Mouse (Mus musculus) megakaryocyte, embryonic 14.5 days (primary cell): Measurements from ENCODE around the gene Fxn. TPM values are rescaled to one million over a fixed set of nuclear protein-coding genes. Genes with fewer than 3 reads are reported as not detected.

Experiments
- H3K27me3 ChIP-seq: replicated peaks from 2 replicates; pipeline ENCODE3; 2012; ENCODE audit warnings: inconsistent platforms
- H3K36me3 ChIP-seq: replicated peaks from 2 replicates; pipeline ENCODE3; 2012; ENCODE audit warnings: low read length, inconsistent platforms, mixed read lengths
- H3K4me1 ChIP-seq: 2 replicates; pipeline ENCODE4 v1.6.1; 2012; ENCODE audit warnings: inconsistent platforms
- H3K4me3 ChIP-seq: replicated peaks from 2 replicates; pipeline ENCODE3; 2012; ENCODE audit warnings: moderate library complexity, mild to moderate bottlenecking, inconsistent platforms
- H3K9me3 ChIP-seq: 2 replicates; pipeline ENCODE4 v1.6.1; 2012; ENCODE audit warnings: inconsistent platforms
- FLI1 ChIP-seq: IDR thresholded peaks from 2 replicates; pipeline ENCODE4 v1.6.1; 2012; ENCODE audit warnings: low read length, inconsistent platforms, mixed read lengths
- GATA1 ChIP-seq: IDR thresholded peaks from 3 replicates; pipeline ENCODE4 v1.6.1; 2012; ENCODE audit warnings: mixed read lengths, low read length, inconsistent platforms, borderline replicate concordance
- polyA plus RNA-seq: library from polyadenylated mRNA; stranded (reverse); fragments of >175 nt; gene quantifications from 2 replicates; pipeline ENCODE4 v1.2.3, GENCODE M21; 2012; ENCODE audit warnings: low replicate concordance; ENCODE audit not compliant: insufficient read depth

Fxn gene
- polyA plus RNA-seq = 35.9 and 43.3 TPM in 2 replicates

DNA sequence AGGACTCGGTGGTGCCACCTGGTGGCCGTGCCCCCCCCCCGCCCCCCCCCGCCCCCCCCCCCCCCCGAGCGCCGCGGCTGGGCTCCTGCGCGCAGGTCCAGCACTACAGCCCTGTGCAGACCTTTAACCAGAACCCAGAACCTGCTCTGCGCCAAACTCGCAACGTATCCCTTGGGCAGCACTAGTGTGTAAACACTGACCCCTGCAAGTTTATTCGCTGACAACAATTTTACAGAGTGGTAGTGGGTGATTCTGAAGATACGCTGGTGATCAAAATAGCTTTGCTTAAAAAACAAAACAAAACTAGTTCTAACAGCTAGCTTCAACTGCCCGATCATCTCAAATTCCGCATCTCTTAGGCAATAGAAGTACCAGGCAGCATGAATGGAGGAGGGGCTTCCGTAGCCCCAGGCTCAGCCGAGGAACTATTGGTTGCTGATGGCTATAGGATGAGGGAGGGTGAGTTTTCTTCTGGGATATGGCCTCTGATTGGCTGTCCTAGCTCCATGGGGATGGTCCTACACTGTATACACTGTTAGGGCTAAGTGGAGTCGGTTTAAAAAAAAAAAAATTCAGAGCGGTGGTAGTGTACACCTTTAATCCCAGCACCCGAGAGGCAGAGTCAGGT, at the start of gene Fxn:
Gene Fxn, minus strand, starts transcription at position 5 of the 628 bp plus-strand sequence.
- TF ChIP-seq GATA1 (no peak), FLI1 (no peak)
- H3K9me3 ChIP-seq = peaks cover 5% of the 10 kb centered on the region
- peak within 1 kb of the TSS; percentile 95 for H3K4me3 ChIP-seq
- H3K36me3 ChIP-seq = peaks cover 18% of the 10 kb centered on the region
- H3K27me3 ChIP-seq = no peaks in the 10 kb centered on the region
- H3K4me1 ChIP-seq = peaks cover 45% of the 10 kb centered on the region

DNA sequence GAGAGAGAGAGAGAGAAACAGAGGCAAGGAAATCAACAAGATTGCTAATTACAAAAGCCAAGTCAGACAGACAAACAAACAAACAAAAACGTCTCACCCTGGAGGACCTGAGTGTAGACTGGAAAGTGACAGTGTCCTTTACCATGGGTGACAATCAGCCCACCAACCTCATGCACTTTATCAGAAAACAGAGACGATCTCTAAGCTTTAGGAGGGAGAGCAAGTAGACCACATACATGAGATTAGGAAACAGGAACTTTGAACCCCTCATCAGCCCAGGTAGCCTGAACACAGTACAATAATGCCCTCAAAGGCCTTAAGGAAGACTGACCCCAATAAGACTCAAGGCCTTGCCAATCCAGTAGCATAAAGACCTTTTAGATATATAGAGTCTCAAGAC, 47.5 kb upstream of the Fxn start:
- H3K36me3 ChIP-seq = peaks cover 58% of the 10 kb centered on the region
- no peaks in the 10 kb centered on the region for H3K9me3 ChIP-seq
- peaks cover 40% of the 10 kb centered on the region for H3K4me1 ChIP-seq
- H3K27me3 ChIP-seq = no peaks in the 10 kb centered on the region
- TF ChIP-seq GATA1 (no peak), FLI1 (no peak)
- no peak overlapping the region for H3K4me3 ChIP-seq

DNA sequence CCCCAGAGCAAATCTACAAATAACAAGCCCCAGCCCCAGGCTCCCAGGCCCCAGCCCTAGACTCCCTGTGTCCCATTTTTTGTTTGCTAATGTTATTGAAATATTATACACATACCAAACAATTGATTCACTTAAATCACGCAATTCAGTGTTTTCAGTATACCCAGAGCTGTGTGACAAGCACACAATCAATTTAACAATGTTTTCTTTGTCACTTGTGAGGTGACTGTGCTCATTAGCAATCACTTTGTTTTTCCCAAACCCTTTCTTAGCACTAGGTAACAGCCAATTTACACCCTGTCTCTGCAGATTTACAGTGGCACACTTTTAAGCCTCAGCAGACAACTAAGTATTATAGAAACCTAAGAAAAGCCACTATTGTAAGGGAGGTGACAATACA, 46.6 kb upstream of the Fxn start:
- no peak overlapping the region for H3K4me3 ChIP-seq
- peaks cover 34% of the 10 kb centered on the region for H3K4me1 ChIP-seq
- no peak for TF ChIP-seq GATA1
- TF ChIP-seq FLI1 = no peak
- H3K9me3 ChIP-seq = no peaks in the 10 kb centered on the region
- H3K27me3 ChIP-seq = no peaks in the 10 kb centered on the region
- peaks cover 54% of the 10 kb centered on the region for H3K36me3 ChIP-seq

DNA sequence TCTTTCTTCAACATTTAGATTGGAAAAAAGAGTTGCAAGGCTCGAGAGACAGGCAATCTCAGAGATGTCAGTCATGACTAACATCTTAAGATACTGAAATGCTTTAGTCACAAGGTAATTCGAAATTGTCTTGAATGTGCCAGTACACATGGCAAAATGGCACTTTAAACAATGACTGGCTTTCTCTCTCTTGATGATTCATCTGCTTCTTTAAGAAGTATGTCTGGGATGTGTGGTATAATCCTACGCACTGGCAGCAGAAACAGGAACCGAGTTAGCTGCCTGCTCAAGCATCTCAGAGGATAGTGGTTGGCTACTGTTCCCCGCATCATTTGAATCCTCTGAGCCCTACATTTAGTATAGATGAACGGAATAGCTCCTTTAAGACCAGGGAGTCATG, 45.3 kb upstream of the Fxn start:
- peaks cover 56% of the 10 kb centered on the region for H3K36me3 ChIP-seq
- no peaks in the 10 kb centered on the region for H3K27me3 ChIP-seq
- peaks cover 21% of the 10 kb centered on the region for H3K4me1 ChIP-seq
- H3K9me3 ChIP-seq = no peaks in the 10 kb centered on the region
- TF ChIP-seq GATA1 (no peak), FLI1 (no peak)
- no peak overlapping the region for H3K4me3 ChIP-seq

DNA sequence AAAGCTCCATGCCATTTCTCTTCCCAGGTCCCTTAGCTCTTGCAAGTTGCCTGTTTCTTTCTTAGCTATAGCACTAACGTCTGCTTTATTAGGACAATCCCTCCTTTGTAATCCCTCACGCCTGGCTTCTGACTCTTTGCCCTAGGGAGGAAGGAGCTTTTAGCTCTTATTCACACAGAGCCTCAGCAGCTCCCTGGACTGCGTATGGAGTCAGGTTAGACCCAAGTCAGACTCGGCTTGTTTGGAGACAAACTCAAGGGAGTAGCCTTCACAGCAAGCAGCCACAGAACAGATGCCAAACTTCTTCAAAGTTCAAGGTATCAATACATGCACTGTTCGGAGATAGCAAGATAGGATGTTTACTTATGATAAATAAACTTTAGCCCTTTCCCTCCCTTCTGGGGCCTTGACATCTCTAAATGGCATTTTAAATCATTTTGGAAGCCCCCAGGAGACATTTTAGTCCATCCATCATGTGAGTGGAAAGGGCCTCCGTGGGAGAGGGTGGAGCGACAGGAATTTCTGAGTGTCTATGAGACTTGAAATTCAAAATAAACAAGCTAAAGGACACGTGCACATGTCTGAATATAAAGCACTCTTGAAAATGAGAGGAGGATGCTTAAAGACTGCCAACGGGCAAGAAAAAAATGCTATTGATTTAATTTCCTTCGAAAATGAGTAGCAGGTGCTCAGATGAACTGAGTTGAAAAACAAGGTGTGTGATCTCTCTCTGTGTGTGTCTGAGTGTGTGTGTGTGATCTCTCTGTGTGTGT, 43.6 kb upstream of the Fxn start:
- Histone ChIP-seq H3K9me3 (no peaks in the 10 kb centered on the region), H3K36me3 (peaks cover 47% of the 10 kb centered on the region), H3K27me3 (no peaks in the 10 kb centered on the region), H3K4me1 (peaks cover 15% of the 10 kb centered on the region), H3K4me3 (no peak overlapping the region)
- no peak for TF ChIP-seq FLI1
- no peak for TF ChIP-seq GATA1

DNA sequence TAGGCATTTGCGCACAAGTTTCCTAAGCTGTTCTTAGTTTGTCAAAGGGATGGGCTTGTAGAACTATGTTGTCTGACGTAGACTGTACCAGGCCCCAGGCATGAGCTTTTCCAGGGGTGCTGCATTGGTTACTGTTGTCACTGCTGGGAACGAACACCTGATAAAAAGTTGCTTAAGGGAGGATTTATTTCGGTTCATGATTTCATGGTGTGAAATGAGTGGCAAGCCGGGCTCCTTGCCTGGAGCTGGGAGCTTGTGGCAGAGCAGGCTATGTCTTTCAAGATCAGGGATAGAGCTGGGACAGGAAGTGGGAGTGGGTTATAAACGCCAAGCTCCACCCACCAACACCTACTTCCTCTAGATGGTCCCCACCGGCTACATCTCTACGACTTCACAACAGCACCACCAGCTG, 41.5 kb upstream of the Fxn start:
- peaks cover 9% of the 10 kb centered on the region for H3K4me1 ChIP-seq
- no peak for TF ChIP-seq FLI1
- TF ChIP-seq GATA1 = no peak
- no peaks in the 10 kb centered on the region for H3K9me3 ChIP-seq
- no peaks in the 10 kb centered on the region for H3K27me3 ChIP-seq
- peaks cover 47% of the 10 kb centered on the region for H3K36me3 ChIP-seq
- H3K4me3 ChIP-seq = no peak overlapping the region

DNA sequence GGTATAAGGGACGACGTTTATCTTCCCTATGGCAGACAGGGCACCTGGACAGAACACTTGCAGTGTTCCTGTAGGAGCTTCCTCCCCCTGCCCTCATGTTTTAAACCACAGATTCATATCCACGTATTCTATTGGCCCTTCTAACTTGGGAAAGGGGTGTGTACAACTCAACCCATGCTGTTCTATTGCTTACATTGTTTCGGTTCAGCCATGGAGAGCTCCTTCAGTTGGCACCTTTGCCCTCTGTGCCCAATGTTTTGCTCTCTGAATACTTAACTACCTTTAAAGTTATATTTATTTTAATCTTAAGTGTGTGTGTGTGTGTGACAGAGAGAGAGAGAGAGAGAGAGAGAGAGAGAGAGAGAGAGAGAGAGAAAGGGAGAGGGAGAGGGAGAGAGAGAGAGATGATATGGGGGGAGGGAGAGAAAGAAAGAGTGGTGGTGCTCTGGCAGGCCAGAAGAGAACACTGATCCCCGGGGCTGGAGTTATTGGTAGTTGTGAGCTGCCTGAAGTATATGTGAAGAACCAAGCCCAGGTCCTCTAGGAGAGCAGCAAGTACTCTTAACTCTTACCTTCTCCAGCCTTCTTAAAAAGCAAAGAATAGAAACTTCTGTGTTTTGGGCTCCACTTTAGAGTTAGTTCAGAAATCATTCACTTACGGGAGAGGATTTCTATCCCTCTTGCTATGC, 41.0 kb upstream of the Fxn start:
- TF ChIP-seq FLI1 (no peak), GATA1 (no peak)
- Histone ChIP-seq H3K36me3 (peaks cover 50% of the 10 kb centered on the region), H3K4me3 (no peak overlapping the region), H3K9me3 (no peaks in the 10 kb centered on the region), H3K4me1 (peaks cover 9% of the 10 kb centered on the region), H3K27me3 (no peaks in the 10 kb centered on the region)

DNA sequence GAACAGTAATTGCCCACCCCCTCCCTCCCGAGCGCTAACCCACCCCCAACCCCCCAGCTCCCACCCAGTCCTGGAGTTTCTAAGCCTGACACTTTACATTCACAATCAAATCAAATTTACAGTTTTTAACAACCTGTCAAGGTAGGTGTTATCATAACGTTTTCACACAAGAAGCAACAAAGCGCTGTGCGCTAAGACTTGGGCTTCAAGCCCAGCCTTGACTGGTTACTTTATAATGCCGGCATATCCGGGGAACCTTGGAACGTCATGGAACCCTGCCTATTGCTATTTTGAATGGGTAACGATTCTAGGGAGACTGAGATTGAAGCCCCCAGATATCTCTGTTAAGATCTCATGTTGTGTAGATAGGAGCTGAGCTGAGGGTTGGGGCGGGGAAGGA, 37.8 kb upstream of the Fxn start:
- Histone ChIP-seq H3K27me3 (no peaks in the 10 kb centered on the region), H3K9me3 (no peaks in the 10 kb centered on the region), H3K4me1 (no peaks in the 10 kb centered on the region; the same call in none of the 2 replicates), H3K36me3 (peaks cover 43% of the 10 kb centered on the region), H3K4me3 (no peak overlapping the region)
- TF ChIP-seq GATA1 (no peak), FLI1 (no peak)

DNA sequence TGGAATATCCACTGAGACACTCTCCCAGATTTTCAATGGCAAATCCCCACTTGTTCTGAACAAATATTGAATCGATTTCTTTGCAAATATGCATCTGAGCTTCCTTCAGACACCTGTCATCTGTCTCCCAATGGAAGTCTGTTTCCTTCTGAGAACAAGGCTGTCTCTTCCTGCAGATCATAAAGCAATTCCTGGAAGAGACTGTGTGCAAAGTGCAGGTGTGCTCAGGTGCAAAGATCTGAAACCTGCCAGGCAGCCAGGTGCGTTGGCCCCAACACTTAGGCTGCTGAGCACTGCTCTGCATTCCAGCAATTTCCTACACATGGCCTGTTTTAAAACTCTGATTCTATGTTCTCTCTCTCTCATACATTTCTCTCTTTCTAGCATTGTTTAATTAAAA, 37.3 kb upstream of the Fxn start:
- H3K4me3 ChIP-seq = no peak overlapping the region
- peaks cover 43% of the 10 kb centered on the region for H3K36me3 ChIP-seq
- H3K27me3 ChIP-seq = no peaks in the 10 kb centered on the region
- no peaks in the 10 kb centered on the region for H3K9me3 ChIP-seq
- no peaks in the 10 kb centered on the region; the same call in none of the 2 replicates for H3K4me1 ChIP-seq
- TF ChIP-seq FLI1 (no peak), GATA1 (no peak)
